Mouse (Mus musculus): ENCODE measurements around the gene Rnf224.

Rnf224 gene

GRCm38 (mm10) chr2:25225811-25226379, 10.7 kb downstream of the Rnf224 start:
- no peak for DNase-seq

GRCm38 (mm10) chr2:25224766-25225752, 11.5 kb downstream of the Rnf224 start:
- DNase-seq = peak; percentile 100

- DNase-seq = no peak
Measured at GRCm38 (mm10) chr2:25224492-25224765, 12.2 kb downstream of the Rnf224 start, which contains the start of gene Tubb4b. TSS of gene Tubb4b (minus strand) at chr2:25224702.

GRCm38 (mm10) chr2:25223681-25224491, 12.7 kb downstream of the Rnf224 start:
- peak; percentile 83 for DNase-seq

- DNase-seq = no peak
Measured at GRCm38 (mm10) chr2:25221331-25221772, 15.2 kb downstream of the Rnf224 start.

- no peak for DNase-seq
Measured at GRCm38 (mm10) chr2:25218445-25218844, 18.1 kb downstream of the Rnf224 start, which contains the start of gene Fam166a. TSS of gene Fam166a (plus strand) at chr2:25218745.

- DNase-seq = no peak
Measured at GRCm38 (mm10) chr2:25217666-25218065, 18.9 kb downstream of the Rnf224 start.

- no peak for DNase-seq
Measured at GRCm38 (mm10) chr2:25214444-25214843, 22.1 kb downstream of the Rnf224 start, which contains the start of gene Stpg3. TSS of gene Stpg3 (minus strand) at chr2:25214637.

- no peak for DNase-seq
Measured at GRCm38 (mm10) chr2:25213266-25213865, 23.2 kb downstream of the Rnf224 start.

- peak; percentile 86 for DNase-seq
Measured at GRCm38 (mm10) chr2:25211121-25211670, 25.4 kb downstream of the Rnf224 start, which contains the start of gene Nelfb. TSS of gene Nelfb (minus strand) at chr2:25211489.

GRCm38 (mm10) chr2:25210686-25211085, 25.9 kb downstream of the Rnf224 start:
- no peak for DNase-seq

GRCm38 (mm10) chr2:25207593-25207992, 29.0 kb downstream of the Rnf224 start:
- no peak for DNase-seq

- DNase-seq = no peak
Measured at GRCm38 (mm10) chr2:25203631-25204214, 32.9 kb downstream of the Rnf224 start.

- DNase-seq = no peak
Measured at GRCm38 (mm10) chr2:25200631-25201030, 36.0 kb downstream of the Rnf224 start.

GRCm38 (mm10) chr2:25197946-25198345, 38.6 kb downstream of the Rnf224 start:
- DNase-seq = no peak

GRCm38 (mm10) chr2:25197191-25197590, 39.4 kb downstream of the Rnf224 start:
- no peak for DNase-seq

GRCm38 (mm10) chr2:25196172-25196954, 40.2 kb downstream of the Rnf224 start, which contains the start of gene Tor4a:
TSS of gene Tor4a (minus strand) at chr2:25196886.
- DNase-seq = peak; percentile 67

- no peak for DNase-seq
Measured at GRCm38 (mm10) chr2:25195211-25196156, 41.1 kb downstream of the Rnf224 start.

GRCm38 (mm10) chr2:25194486-25195171, 42.0 kb downstream of the Rnf224 start:
- DNase-seq = no peak
